Mouse (Mus musculus) mouse embryonic stem cell (cell line): ENCODE results near the gene Man2a1.

Source experiments
- in situ Hi-C, 2 experiments: fragments of 300-500 bp; cut with MboI; formaldehyde crosslinking; loops; 1 replicate in 1 of 2; 3 replicates in 1 of 2; pipeline ENCODE4 v1.14.3; 2019 to 2020; ENCODE audit warnings: low sequenced_read_pairs in 2 of 2, low pct_unique_long_range_greater_than_20kb in 1 of 2, mixed read lengths in 1 of 2; ENCODE audit not compliant: unreplicated experiment in 1 of 2

The Man2a1 gene

DNA sequence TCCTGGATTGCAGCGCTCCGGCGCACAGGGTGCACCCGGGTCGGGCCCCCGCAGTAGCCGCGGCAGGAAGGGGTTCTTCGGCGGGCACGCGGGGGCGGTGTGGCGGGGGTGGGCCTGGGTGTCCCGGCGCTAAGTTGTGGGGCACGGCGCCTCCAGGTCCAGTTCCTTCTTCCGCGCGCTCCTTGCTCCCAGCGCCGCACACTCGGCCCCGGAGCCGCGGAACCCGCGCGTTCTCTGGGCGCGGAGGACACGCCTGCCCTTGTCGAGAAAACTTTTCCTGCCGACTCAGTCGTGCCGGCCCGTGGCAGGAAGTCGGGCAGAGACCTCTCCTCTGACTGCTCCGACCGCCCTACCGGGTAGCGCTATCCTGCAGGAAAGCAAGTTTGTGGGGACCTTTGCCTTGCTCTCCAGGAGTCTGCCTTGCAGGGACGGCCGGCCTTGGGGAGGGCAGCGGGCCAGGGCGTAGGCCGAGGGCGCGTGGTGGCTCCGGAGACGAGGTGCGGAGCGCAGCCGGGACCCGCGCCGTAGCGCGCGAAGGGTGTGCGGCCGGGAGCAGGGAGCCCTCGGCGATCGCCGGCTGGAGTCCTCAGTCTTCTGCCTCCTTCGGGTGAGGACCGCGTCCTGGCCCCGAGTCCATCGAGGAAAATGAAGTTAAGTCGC lies 685 bp downstream of the Man2a1 start:
- in situ Hi-C loops, result no loop called here

DNA sequence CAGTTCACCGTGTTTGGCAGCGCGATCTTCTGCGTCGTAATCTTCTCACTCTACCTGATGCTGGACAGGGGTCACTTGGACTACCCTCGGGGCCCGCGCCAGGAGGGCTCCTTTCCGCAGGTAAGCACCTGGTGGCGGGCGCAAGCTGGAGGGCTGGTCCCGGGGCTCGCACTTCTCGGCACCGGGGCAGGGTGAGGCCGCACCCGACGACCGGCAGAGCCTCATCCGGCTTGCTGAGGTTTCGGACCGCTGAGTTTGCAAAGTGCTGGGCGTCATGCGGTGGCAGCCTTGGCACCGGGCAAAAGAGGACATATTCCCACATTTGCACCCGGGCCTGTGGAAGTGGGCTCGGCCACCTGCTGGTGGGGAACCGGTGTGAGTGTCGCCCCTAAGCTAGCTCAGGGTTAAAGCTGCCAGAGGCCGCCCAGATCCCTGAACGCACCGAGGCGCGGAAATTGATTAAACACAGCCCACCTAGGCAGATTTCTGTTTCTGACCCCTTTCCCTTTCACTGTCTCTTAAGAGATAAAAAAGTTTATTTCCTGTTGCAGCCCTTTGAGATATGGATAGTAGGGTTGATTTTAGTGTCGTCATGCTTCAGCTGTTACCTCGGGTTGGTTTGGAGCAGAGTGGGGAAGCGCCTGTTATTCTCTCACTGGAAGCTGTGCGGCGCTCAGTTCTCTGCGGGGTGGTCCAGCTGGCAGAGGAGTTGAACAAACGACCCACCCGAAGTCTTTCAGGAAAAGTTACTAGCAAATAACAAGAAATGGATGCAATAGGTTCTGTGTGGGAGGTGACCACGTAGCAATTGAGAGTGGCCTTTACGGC lies 1.4 kb downstream of the Man2a1 start:
- in situ Hi-C loops, result no loop called here

DNA sequence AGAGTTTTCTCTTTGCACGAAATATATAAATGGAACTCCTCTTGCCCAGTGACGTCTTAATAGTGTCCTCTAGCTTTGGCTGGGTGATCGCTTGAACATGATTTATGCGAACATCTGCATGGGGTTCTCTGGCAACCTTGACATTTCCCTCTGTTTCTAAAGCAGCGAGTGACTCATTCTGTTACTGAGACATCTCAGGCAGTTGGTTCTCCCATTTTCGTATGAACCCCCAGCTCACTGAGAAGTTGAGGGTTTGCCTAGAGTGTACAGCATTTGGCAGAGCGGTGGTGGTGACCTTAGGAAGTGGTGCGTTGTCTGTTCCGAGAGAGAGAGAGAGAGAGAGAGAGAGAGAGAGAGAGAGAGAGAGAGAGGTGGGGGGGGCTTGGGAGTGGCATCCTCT lies 2.6 kb downstream of the Man2a1 start:
- in situ Hi-C loops, result no loop called here

DNA sequence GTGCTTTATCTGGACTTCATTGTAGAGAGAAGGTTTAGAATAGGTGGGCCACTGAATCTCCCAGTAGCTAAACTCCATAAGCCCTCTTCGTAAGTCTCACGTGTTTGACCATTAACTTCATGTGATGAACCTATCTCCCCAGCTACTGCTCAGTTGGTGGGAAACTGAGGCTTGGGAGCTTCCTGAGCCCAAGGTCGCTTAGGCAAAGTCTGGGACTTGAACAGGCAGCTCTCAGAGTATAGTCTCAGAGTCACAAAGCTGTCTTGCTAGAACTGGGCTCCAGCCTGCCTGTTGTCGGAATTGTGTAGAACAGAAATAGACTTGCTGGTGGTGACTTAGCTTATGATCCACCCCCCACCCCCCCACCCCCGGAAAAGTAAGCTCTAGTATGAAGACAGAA lies 3.0 kb downstream of the Man2a1 start:
- in situ Hi-C loops, result no loop called here

DNA sequence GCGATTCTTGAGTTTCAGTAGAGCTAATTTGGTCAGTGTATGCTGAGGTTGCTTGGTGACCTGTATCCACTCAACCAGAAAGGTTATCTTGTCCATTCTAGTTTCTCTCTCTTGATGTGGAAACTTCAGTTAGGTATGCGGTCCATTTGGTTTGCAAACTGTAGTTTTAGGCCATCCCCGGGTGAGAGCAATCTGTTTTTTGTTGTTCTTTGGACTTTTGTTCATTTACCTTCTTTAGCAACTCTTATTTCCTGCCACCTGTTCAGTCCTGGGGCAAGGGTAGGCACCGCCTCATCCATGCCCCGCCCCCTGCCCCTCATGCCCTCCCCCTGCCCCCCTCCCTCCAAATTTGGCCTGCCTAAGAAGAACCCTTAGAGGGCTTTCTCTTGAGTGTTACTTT lies 3.6 kb downstream of the Man2a1 start:
- in situ Hi-C loops, result no loop called here

DNA sequence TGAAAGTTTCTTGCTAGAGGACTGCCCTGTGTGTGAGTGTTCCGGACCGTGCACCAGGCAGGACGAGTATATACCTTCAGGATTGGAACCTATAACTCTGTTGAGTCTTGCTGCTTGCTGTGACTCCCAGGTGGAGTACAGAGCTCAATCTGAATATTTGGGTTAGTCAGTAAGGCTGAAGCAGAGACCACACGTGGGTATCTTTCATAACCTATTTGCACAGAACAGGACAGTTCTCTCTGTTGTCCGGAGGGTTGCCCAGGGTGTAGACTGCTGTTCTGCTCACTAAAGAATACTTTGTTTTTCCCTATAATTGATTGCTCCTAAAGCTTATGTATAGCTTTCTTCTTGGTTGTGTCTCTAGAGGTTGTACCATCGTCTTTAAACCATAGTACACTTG lies 7.7 kb downstream of the Man2a1 start:
- in situ Hi-C loops, result no loop called here

DNA sequence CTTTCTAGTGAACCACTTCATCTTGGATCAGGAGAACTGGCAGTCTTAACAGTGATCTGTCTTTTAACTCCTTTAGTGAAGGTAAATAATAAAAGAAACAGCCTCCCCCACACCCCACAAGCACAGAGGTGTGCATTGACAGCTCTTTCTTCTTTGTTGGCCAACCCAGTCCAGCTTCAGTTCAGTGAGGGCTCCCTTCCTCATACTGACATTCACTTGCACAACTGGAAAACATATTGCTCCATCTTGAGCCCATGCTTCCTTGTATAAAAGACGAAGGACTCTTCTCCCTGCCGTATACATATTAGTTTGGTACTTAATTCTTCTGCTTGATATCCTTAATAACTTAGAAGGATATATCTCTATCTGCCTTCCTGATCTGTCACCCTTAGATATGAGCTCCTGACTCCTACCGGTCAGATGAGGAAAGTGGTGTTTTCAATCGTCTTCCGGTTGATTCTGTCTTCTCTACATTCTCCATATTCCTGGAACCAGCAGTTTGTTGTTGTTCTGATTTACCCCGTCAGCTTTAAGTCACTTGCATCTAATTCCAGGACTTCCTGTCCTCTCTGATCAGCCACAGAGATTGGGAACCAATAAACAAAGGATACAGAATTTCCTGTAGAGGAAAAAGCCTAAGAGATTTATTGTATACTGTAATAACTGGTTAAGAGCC lies 8.5 kb downstream of the Man2a1 start:
- in situ Hi-C loops, result no loop called here

DNA sequence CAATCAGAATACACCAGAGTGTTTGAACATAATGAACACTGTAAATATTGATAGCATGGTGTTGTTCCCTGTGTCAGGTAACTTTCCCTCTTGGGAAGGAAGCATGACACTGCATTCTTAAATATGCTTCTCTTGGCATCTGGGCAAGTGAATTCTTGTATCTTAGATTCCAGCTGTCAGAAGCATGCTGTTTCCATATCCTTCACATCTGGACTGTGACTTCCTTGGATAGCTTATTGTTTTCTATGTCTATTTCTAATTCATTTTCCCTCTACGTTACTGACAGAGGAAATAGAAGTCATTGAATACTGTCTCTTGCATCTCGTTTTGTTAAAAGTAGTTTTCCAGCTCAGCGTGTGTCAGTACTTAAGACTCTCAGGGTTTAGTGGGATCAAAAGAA lies 9.2 kb downstream of the Man2a1 start:
- in situ Hi-C loops, result no loop called here

DNA sequence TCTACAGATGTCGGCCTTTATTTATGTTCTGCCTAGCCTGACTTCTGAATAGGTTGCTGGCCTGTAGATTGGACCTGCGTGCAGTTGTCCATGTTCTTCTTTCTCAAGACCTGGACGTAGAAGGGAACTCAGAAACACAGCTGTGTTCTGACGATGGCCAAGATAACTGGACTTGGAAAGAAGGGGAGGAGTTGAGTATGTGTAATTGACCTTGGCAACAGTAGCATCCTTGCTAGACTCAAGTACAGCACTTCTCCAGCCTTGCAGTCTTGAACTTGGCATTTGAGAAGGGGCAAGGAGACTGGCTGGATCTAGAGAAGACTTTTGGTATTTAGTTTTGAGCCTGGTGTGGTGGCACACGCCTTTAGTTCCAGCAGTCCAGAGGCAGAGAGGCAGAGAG lies 10.9 kb downstream of the Man2a1 start:
- in situ Hi-C loops, result no loop called here

DNA sequence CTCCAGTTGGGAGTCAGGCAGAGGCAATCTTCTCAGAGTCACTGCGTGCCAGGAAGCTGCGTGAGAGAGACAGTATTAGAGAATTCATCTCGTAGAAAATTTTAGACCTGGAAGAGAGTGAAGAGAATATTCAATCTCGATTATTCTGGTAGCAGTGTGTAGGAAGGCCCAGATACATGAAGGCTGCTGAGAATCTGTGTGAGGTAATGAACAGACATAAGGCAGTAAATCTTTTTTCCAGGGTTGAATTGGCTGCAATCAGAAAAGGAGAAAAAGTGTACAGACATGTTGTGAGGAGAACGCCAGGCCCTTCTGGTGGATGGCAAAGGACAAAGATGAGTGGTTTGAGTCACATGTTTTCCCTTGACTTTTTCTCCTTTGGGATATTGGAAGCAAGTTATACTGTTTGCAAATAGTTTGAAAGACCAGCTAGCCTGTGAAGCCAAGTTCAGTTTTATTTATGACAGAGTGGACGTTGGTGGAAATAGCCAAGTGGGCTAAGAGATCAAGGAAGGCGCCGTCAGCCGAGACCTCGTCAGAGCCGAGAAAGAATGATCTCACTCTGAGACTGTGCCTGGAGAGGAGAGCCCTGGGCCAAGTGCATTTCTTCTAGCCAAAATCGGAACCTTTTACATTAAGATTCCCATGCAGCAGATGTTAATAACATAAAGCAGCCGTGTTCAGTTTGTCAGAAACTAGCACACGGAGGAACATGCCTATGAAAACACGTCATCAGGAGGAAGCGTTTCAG lies 11.8 kb downstream of the Man2a1 start:
- in situ Hi-C loops, result no loop called here

DNA sequence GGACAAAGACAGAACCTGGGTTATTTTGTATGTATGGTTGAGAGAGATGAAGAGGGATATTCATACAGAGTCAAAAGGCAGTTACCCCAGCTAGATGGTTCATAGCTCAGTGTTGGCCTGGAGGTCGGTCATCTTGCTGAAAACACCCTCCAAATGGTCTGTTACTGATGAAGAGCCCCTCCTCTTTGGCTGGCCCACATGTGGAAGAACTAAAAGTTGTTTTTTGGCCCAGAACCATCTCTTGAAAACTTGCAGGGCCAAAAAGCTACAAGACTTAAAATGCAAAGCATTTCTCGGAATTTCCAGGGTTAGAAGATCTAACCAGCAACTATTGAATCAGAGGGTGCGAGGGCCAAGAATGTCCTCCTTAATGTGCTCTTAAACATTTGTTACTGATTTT lies 12.4 kb downstream of the Man2a1 start:
- in situ Hi-C loops, result no loop called here

DNA sequence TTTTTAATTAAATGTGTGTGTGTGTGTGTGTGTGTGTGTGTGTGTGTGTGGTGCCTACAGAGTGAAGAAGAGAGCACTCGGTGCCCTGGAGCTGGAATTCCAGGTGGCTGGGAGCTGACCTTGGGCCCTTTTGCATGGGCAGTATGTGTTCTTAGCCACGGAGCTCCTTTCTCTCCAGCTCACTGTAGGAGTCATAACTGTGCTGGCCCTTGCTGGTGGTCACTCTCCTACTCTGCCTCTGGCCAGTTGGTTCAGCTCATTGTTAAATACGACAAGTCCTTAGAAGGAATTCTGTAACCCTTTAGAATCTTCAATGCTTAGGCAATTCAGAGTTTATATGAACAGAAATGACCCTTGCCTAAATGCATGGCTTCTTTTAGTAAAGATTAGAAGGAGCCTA lies 12.8 kb downstream of the Man2a1 start:
- in situ Hi-C loops, result no loop called here

DNA sequence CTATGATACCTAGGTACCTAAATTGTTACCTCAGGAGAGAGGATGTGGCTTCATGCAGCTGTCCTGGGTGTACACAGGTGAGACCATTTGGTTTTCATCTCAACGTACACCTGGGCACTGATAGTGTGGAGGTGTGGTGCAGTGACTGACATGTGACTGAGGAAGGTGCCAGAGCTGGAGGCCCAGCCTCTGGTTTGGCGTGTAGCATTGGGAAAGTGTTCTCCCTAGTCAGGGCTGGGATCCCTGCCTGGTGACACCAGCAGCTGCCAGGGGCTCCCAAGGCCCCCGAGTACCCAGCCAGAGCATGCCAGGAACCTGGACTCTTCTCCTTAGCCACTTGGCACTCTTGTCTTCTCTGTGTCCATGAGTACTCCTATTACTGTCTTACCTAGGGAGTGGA lies 14.3 kb downstream of the Man2a1 start:
- in situ Hi-C loops, result no loop called here

DNA sequence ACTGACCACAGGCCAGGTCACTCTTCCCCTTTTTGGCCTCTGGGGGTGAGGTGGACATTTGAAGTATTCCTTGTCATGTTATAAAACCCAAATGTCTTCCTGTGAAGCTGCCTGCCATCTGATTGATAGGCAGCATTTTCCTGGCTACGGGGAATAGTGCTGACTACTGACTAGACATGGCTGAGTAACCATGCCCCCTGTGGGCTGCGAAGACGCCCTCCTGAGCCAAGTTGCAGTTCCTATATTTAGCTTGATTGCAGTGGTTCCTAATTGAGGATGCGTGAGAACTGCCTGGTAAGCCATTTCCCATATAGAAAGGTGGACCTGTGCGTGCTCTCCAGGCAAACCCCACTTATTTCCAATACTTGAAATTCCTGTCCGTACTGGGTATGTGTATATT lies 14.9 kb downstream of the Man2a1 start:
- in situ Hi-C loops, result no loop called here

DNA sequence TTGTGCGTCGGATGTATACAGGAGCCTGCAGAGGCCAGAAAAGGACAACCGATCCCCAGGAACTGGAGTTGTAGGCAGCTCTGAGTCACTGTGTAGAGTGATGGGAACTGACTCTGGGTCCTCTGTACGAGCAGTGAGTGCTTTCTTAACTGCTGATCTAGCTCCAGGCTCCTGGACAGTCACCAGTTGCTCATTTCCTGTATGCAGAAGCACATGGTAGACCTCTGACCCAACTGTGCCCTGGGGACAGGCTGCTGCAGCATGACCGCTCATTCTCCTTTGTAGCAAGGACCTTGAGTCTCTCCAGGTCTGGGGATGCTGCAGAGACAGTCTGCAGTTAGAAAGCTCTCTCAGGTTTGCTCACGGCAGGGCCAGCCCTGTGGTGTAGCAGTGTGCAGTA lies 15.7 kb downstream of the Man2a1 start:
- in situ Hi-C loops, result no loop called here

DNA sequence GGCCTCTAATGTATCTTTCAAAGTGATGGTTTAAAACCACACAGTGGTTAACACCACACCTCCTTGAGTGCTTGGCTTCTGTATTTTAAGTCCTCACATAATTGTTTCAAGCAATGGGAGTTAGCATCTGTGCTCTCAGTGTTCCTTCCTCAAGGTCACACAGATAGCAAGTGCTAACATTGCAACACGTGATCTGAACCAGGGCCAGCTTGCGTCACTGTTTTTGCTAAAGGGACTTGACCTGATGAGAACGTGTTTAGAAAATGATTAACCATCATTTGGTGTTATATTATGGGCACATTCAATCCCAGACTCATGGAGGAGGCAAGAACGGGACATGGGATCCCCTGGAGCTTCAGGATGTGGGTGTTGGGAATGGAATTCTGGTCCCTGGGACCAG lies 17.3 kb downstream of the Man2a1 start:
- in situ Hi-C loops, result no loop called here

DNA sequence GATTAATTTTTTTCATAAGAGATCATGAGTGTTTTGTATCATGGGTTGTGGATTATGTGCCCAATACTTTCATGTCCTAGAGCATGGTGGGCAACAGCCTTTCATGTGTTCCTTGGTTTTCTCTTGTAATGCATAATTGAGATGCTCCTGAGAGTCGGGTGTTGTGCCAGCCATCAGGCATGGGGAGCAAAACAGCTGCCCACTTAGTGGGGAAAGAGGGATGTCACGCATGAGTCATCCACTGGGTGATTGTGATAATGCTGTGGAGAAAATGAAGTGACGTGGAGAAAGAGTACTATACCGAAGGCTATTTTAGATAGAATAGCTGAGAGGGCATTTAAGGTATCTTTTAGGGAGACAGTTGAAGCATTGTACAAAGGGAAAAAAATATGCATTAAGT lies 18.5 kb downstream of the Man2a1 start:
- in situ Hi-C loops, result no loop called here

DNA sequence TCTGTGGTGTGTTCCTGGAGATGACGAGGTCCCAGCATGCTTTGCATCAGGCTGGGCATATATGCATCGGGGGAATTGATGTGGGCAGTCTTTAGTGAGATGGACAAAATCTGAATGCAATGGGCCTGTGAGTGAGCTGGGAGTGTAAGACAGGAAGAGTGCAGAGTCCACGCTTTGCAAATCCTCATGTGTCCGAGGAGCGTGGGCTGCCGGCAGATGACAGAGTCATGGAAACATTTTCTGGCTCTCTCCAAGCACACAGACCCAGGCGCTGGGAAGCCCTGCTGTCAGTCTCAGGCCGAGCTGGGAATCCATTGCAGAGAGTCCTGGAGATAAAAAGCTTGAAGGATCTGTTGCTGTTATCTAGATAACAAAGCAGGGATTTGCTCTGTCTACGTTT lies 19.6 kb downstream of the Man2a1 start:
- in situ Hi-C loops, result no loop called here

DNA sequence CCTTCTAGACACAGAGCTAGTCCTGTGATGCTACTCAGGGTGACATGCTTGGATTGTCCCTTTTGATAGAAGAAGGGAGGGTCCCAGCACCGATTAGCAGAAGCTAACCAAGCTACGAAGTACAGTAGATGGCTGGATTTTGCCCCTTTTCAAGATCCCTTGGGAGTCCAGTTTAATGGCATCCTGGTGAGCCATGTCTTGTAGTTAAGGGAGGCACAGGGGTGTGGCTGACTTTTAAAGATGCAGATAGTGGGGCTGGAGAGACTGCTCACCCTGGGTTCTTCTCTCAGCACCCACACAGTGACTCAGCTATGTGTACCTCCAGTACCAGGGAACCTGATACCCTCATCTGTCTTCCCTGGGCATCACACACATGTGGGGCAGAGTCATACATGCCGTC lies 20.1 kb downstream of the Man2a1 start:
- in situ Hi-C loops, result no loop called here
